Comparison of ENCODE assay signal across 8 mouse cellular contexts in the genomic region with DNA sequence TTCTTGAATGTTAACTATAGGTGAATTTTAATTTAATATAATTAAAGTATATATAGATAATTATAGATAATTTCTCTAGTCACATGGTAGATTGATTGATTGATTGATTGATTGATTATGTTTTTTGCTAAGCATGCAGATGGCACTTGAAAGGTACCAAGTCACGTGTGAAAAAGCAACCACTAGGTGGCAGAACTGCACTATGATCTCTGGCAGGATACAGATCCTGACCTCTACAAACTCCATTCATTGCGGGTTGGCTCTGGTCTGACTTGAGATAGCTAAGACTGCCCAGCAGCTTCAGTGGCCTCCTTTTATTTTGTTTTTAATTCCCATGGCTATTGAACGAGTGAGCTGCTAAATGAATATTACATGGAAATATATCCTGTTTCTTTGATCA.
DNase-seq lines count a peak whose midpoint lies in the region; ATAC-seq and TF ChIP-seq lines count a peak whose summit lies in the region.

No protein-coding gene starts in this region.

- no peak overlapping the region for H3K9ac ChIP-seq in CH12.LX (ENCODE audit: insufficient read depth, low read depth)
- H3K9ac ChIP-seq in kidney, embryonic 16.5 days (replicated peaks; ENCODE audit: low read length): no peak overlapping the region

- in situ Hi-C loops in CH12.LX (cut with MboI; ENCODE audit: low pct_ligation_motif_present, low pct_unique_long_range_greater_than_20kb, low sequenced_read_pairs): no loop called here

- peak; percentile 3 to 4 for DNase-seq in heart, postnatal 10 days
- DNase-seq in heart, embryonic 10.5 days (ENCODE audit: low spot score): no peak
- DNase-seq in CH12.LX (ENCODE audit: extremely low read depth): peak; percentile 54
- DNase-seq in brain, adult 2 months (ENCODE audit: low read depth, low spot score): peak; percentile 70
- no peak for DNase-seq in urinary bladder, postnatal 14 days (ENCODE audit: low spot score)
- no peak for DNase-seq in spleen, adult 12 weeks (ENCODE audit: low spot score)
- no peak for DNase-seq in heart, postnatal 25 days (ENCODE audit: low spot score)

- TF ChIP-seq RAD21 in CH12.LX (IDR thresholded peaks at IDR 0.05; ENCODE audit: low read depth, low read length): peak; percentile 90

- WGBS in heart, embryonic 10.5 days: 18% methylated on average over 3 of the region's 3 CpGs
- WGBS in kidney, embryonic 16.5 days: 18% methylated on average over 3 of the region's 3 CpGs

- no peak overlapping the region for H3K4me2 ChIP-seq in CH12.LX (ENCODE audit: insufficient read depth, low read depth, poor library complexity, severe bottlenecking)
- H3K4me2 ChIP-seq in kidney, embryonic 16.5 days (replicated peaks; ENCODE audit: low read depth, low read length): no peak overlapping the region

- dilution Hi-C loops in CH12.LX (cut with MboI; ENCODE audit: extremely low pct_ligation_motif_present, extremely low pct_unique_long_range_greater_than_20kb, low sequenced_read_pairs): no loop called here

- H3K4me1 ChIP-seq in heart, embryonic 10.5 days: no peaks in the 10 kb centered on the region
- no peaks in the 10 kb centered on the region for H3K4me1 ChIP-seq in CH12.LX (ENCODE audit: control insufficient read depth in 1 of 2, insufficient read depth in 2 of 2)
- no peaks in the 10 kb centered on the region for H3K4me1 ChIP-seq in kidney, embryonic 16.5 days (ENCODE audit: insufficient read depth, low read length)

- no peaks in the 10 kb centered on the region for H3K36me3 ChIP-seq in heart, embryonic 10.5 days
- H3K36me3 ChIP-seq in CH12.LX (replicated peaks in 1 of 2; ENCODE audit: control insufficient read depth in 1 of 2, insufficient read depth in 1 of 2, low read length in 1 of 2): no peaks in the 10 kb centered on the region
- no peaks in the 10 kb centered on the region for H3K36me3 ChIP-seq in kidney, embryonic 16.5 days (ENCODE audit: insufficient read depth, low read length)

- no peaks in the 10 kb centered on the region for H3K9me3 ChIP-seq in heart, embryonic 10.5 days
- H3K9me3 ChIP-seq in CH12.LX (replicated peaks; ENCODE audit: low read length): no peaks in the 10 kb centered on the region
- H3K9me3 ChIP-seq in kidney, embryonic 16.5 days (ENCODE audit: low read length): no peaks in the 10 kb centered on the region

- ATAC-seq in kidney, embryonic 16.5 days (ENCODE audit: low FRiP score, low TSS enrichment): peak; percentile 75; the same call in 1 of the 2 replicates

- H3K79me2 ChIP-seq in CH12.LX (replicated peaks; ENCODE audit: control insufficient read depth, extremely low read depth, insufficient read depth, poor library complexity, severe bottlenecking): no peaks in the 10 kb centered on the region

- TF ChIP-seq CTCF in CH12.LX (conservative IDR thresholded peaks at IDR 0.05 in 1 of 2, IDR thresholded peaks at IDR 0.05 in 1 of 2; ENCODE audit: low read depth in 2 of 2, low read length in 2 of 2): peak; percentile 24 to 82; a peak in 3 of 4 replicates

- TF ChIP-seq POLR2A in CH12.LX (IDR thresholded peaks at IDR 0.05; ENCODE audit: low read depth, low read length): no peak

- no peak overlapping the region for H3K27ac ChIP-seq in heart, embryonic 10.5 days
- H3K27ac ChIP-seq in CH12.LX (ENCODE audit: insufficient read depth, low read depth): no peak overlapping the region
- H3K27ac ChIP-seq in kidney, embryonic 16.5 days (ENCODE audit: low read length): no peak overlapping the region

- intact Hi-C loops in heart, postnatal 10 days (cut with DNase I): loop anchor here (5.0 kb wide), 1 partner anchor 678 kb away; no protein-coding TSS in a partner anchor
- intact Hi-C loops in heart, postnatal 25 days (cut with DNase I): no loop called here

- no peak overlapping the region for H3K4me3 ChIP-seq in heart, embryonic 10.5 days
- no peak overlapping the region for H3K4me3 ChIP-seq in CH12.LX (replicated peaks in 1 of 3; ENCODE audit: low read depth in 2 of 3, low read length in 2 of 3, poor library complexity in 1 of 3)
- H3K4me3 ChIP-seq in kidney, embryonic 16.5 days (ENCODE audit: low read length): no peak overlapping the region

- no peak for TF ChIP-seq EP300 in CH12.LX (IDR thresholded peaks at IDR 0.05; ENCODE audit: low read length)

- no peaks in the 10 kb centered on the region for H3K27me3 ChIP-seq in heart, embryonic 10.5 days (ENCODE audit: insufficient read depth, poor library complexity, severe bottlenecking)
- H3K27me3 ChIP-seq in CH12.LX (replicated peaks): no peaks in the 10 kb centered on the region
- no peaks in the 10 kb centered on the region for H3K27me3 ChIP-seq in kidney, embryonic 16.5 days (ENCODE audit: insufficient read depth, low read length)

TF ChIP-seq in CH12.LX, 34 proteins besides CTCF, POLR2A, EP300 and RAD21:
- peak; percentile 86 for TF ChIP-seq MYC (IDR thresholded peaks at IDR 0.05; ENCODE audit: low read depth, low read length)
- TF ChIP-seq E2F4 (IDR thresholded peaks at IDR 0.05; ENCODE audit: insufficient replicate concordance, low read depth, low read length): no peak
- peak; percentile 83 for TF ChIP-seq MAX (IDR thresholded peaks at IDR 0.05; ENCODE audit: low read length)
- no peak for TF ChIP-seq ZMIZ1 (IDR thresholded peaks at IDR 0.05; ENCODE audit: low read depth, low read length)
- TF ChIP-seq SMC3 (IDR thresholded peaks at IDR 0.05; ENCODE audit: low read depth, low read length): peak; percentile 89
- no peak for TF ChIP-seq POLR2AphosphoS2 (IDR thresholded peaks at IDR 0.05; ENCODE audit: low read depth, low read length)
- no peak for TF ChIP-seq TBP (conservative IDR thresholded peaks at IDR 0.05; ENCODE audit: low read depth, low read length)
- peak; percentile 99 for TF ChIP-seq BHLHE40 (IDR thresholded peaks at IDR 0.05; ENCODE audit: low read depth, low read length)
- 0 out of 2 replicates have a peak, but pooled peaks have one; percentile 7 for TF ChIP-seq JUND (conservative IDR thresholded peaks at IDR 0.05; ENCODE audit: low read depth, low read length)
- peak; percentile 60 for TF ChIP-seq USF1 (IDR thresholded peaks at IDR 0.05; ENCODE audit: low read depth, low read length)
- peak; percentile 50; the same call in 1 of the 2 replicates for TF ChIP-seq USF2 (conservative IDR thresholded peaks at IDR 0.05; ENCODE audit: low read depth, low read length)
- TF ChIP-seq ZC3H11A (IDR thresholded peaks at IDR 0.05; ENCODE audit: low read depth, low read length): peak; percentile 43; the same call in 1 of the 2 replicates
- TF ChIP-seq JUN (IDR thresholded peaks at IDR 0.05; ENCODE audit: insufficient read depth, low read depth, low read length): no peak

Comparison
In these comparisons a context has a peak if more than half of its experiments do, and no peak if none do; other contexts are left out.
1. DNase-seq: peak in heart, postnatal 10 days (2 of 2), CH12.LX (single experiment) and brain, adult 2 months (single experiment); none in heart, embryonic 10.5 days (single experiment), urinary bladder, postnatal 14 days (single experiment), spleen, adult 12 weeks (single experiment) and heart, postnatal 25 days (single experiment).